ENCODE assay signal across 8 mouse cellular contexts in the genomic region with DNA sequence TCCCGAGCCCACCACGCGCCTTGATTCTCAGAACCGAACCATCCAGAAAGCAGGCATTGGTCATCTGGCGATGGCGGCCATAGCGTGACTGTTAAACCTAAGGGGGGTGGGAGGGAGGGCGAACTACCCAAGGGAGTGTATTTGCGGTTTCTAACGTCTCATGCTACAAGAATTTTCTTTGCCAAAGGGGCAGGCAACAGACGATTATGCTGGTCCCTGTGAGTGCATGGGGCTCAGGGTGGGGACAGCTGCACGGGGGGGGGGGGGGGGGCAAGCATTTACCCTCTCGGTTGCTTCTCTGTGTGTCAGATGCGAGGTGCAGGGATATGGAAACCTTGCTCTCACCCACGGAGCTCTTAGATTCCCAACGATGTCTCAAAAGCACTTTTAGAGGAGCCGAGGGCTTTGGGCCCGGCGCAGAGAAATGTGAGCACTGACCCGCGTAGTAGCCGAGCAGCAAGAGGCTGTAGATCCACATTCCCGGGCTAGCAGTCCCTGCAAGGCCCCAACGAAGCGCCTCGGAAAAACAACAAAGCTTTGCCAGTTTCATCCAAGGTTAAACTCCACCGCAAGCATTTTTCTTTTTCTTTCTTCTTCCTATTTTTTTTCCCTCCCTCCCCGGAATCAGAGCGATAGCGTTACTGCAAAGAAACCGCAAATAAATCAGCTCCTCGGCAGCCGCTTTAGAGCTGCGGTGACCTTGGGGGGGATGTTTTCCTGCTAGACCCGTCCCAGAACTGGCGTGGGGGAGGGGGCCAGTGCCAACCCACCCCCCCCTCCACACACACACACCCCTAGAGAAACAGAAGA. TPM values are rescaled to one million over a fixed set of nuclear protein-coding genes. Genes with fewer than 3 reads are reported as not detected.
DNase-seq lines count a peak whose midpoint lies in the region; ATAC-seq lines count a peak whose summit lies in the region.

No protein-coding gene starts in this region.

- H3K4me3 ChIP-seq in embryonic facial prominence, embryonic 11.5 days (ENCODE audit: low read depth, low read length) = peak overlapping the region; percentile 98
- H3K4me3 ChIP-seq in heart, embryonic 14.5 days (ENCODE audit: control insufficient read depth in 1 of 2, insufficient read depth in 1 of 2, low read depth in 1 of 2, low read length in 2 of 2) = peak overlapping the region; percentile 90 to 98

- H3K4me1 ChIP-seq in embryonic facial prominence, embryonic 11.5 days (ENCODE audit: control insufficient read depth, insufficient read depth, low read length) = peaks cover 10% of the 10 kb centered on the region
- H3K4me1 ChIP-seq in heart, embryonic 14.5 days (ENCODE audit: control insufficient read depth in 2 of 2, insufficient read depth in 2 of 2, low read length in 2 of 2) = peaks cover 22 to 29% of the 10 kb centered on the region in 2 experiments

- no peak for ATAC-seq in embryonic facial prominence, embryonic 11.5 days (replicated peaks; ENCODE audit: insufficient number of reproducible peaks, low FRiP score, low TSS enrichment, low read depth)
- no peak for ATAC-seq in heart, embryonic 14.5 days (ENCODE audit: insufficient number of reproducible peaks, insufficient read depth, low FRiP score, low read depth)

- under 1% methylated on average over 36 of the region's 36 CpGs for WGBS in embryonic facial prominence, embryonic 11.5 days
- 2% methylated on average over 35 of the region's 36 CpGs for WGBS in heart, embryonic 14.5 days

- peak overlapping the region; percentile 97 for H3K9ac ChIP-seq in embryonic facial prominence, embryonic 11.5 days (replicated peaks; ENCODE audit: low read length)
- H3K9ac ChIP-seq in heart, embryonic 14.5 days (ENCODE audit: low read length) = peak overlapping the region; percentile 100

- H3K4me2 ChIP-seq in embryonic facial prominence, embryonic 11.5 days (ENCODE audit: low read depth, low read length) = peak overlapping the region; percentile 86
- H3K4me2 ChIP-seq in heart, embryonic 14.5 days (ENCODE audit: low read length) = peak overlapping the region; percentile 81

- no peaks in the 10 kb centered on the region for H3K9me3 ChIP-seq in embryonic facial prominence, embryonic 11.5 days (replicated peaks; ENCODE audit: control insufficient read depth, low read length)
- no peaks in the 10 kb centered on the region for H3K9me3 ChIP-seq in heart, embryonic 14.5 days (ENCODE audit: control insufficient read depth, low read length)

- no peaks in the 10 kb centered on the region for H3K27me3 ChIP-seq in embryonic facial prominence, embryonic 11.5 days (ENCODE audit: control insufficient read depth, insufficient read depth, low read length)
- H3K27me3 ChIP-seq in heart, embryonic 14.5 days (ENCODE audit: control insufficient read depth, insufficient read depth, low read length) = no peaks in the 10 kb centered on the region

- no peaks in the 10 kb centered on the region for H3K36me3 ChIP-seq in embryonic facial prominence, embryonic 11.5 days (replicated peaks; ENCODE audit: control insufficient read depth, insufficient read depth, low read depth, low read length)
- no peaks in the 10 kb centered on the region for H3K36me3 ChIP-seq in heart, embryonic 14.5 days (ENCODE audit: control insufficient read depth, insufficient read depth, low read length)

- H3K27ac ChIP-seq in embryonic facial prominence, embryonic 11.5 days (replicated peaks; ENCODE audit: low read depth, low read length) = peak overlapping the region; percentile 100
- peak overlapping the region; percentile 100 for H3K27ac ChIP-seq in heart, embryonic 14.5 days (replicated peaks in 1 of 2; ENCODE audit: control insufficient read depth in 1 of 2, insufficient read depth in 1 of 2, low read depth in 2 of 2, low read length in 2 of 2)

- DNase-seq in 3T3-L1 (ENCODE audit: low read depth, low spot score) = peak; percentile 96
- peak; percentile 51 to 57 for DNase-seq in adrenal gland, adult 18-20 months (ENCODE audit: low spot score in 2 of 2)
- peak; percentile 69 for DNase-seq in embryonic facial prominence, embryonic 11.5 days (ENCODE audit: low spot score)
- DNase-seq in kidney, postnatal 10 days = peak; percentile 76
- peak; percentile 40 for DNase-seq in lung, postnatal 14 days
- peak; percentile 71 for DNase-seq in skeletal muscle tissue, adult 2 months (ENCODE audit: low read depth, low spot score)
- no peak for DNase-seq in layer of hippocampus, adult 9-11 months

RNA-seq across cellular contexts. Expression of a gene that starts 5.0 kb away (rescaled TPM):
- 10 to 100 TPM; 46.4 to 57.7 TPM for total RNA-seq in adrenal gland, adult 18-20 months (2021)
- polyA plus RNA-seq in embryonic facial prominence, embryonic 11.5 days (2014; fragmentation: Nextera tagmentation; extraction: Ambion mirVana) = 26.4 and 31.0 TPM in 2 replicates
- 28.1 and 31.0 TPM in 2 replicates for polyA plus RNA-seq in heart, embryonic 14.5 days (2014; fragmentation: Nextera tagmentation; extraction: Ambion mirVana)
